Mouse (Mus musculus) intestine, embryonic 14.5 days (tissue): Measurements from ENCODE around the gene Pmpcb. TPM values are rescaled to one million over a fixed set of nuclear protein-coding genes. Genes with fewer than 3 reads are reported as not detected.

ENCODE experiments used
- ATAC-seq: fragments of 200-750 bp; cut with Nextera tagmentation; replicated peaks from 2 replicates; pipeline ENCODE4 v1.8.0; 2017; ENCODE audit warnings: low read depth, moderate number of reproducible peaks, moderate TSS enrichment, moderate library complexity; ENCODE audit not compliant: low FRiP score, low TSS enrichment
- DNase-seq: peaks from one replicate; pipeline ENCODE4 v3.0.0-alpha.2; 2018; ENCODE audit warnings: low spot score
- H3K27ac ChIP-seq: fragments of 300-500 bp; sonication (generic); 2 replicates; pipeline ENCODE4 v1.5.1; 2014; ENCODE audit warnings: low read depth, mild to moderate bottlenecking, control low read depth
- H3K27me3 ChIP-seq: fragments of 300-500 bp; sonication (generic); replicated peaks from 2 replicates; pipeline ENCODE4 v1.6.1; 2014; ENCODE audit warnings: low read length, control low read depth; ENCODE audit not compliant: control insufficient read depth, insufficient read depth
- H3K36me3 ChIP-seq: fragments of 300-500 bp; sonication (generic); 2 replicates; pipeline ENCODE4 v1.6.1; 2014; ENCODE audit warnings: low read length, control low read depth; ENCODE audit not compliant: control insufficient read depth, insufficient read depth
- H3K4me1 ChIP-seq: fragments of 300-500 bp; sonication (generic); replicated peaks from 2 replicates; pipeline ENCODE4 v1.6.1; 2014; ENCODE audit warnings: low read length, control low read depth, mixed read lengths; ENCODE audit not compliant: control insufficient read depth, insufficient read depth
- H3K4me2 ChIP-seq: fragments of 300-500 bp; sonication (generic); 2 replicates; pipeline ENCODE4 v1.6.1; 2014; ENCODE audit warnings: low read length
- H3K4me3 ChIP-seq: fragments of 300-500 bp; sonication (generic); 2 replicates; pipeline ENCODE4 v1.5.1; 2014; ENCODE audit warnings: low read depth, low read length, control low read depth, mixed read lengths
- H3K9ac ChIP-seq: fragments of 300-500 bp; sonication (generic); 2 replicates; pipeline ENCODE4 v1.6.1; 2014; ENCODE audit warnings: mild to moderate bottlenecking, low read length
- H3K9me3 ChIP-seq: fragments of 300-500 bp; sonication (generic); 2 replicates; pipeline ENCODE4 v1.6.1; 2016; ENCODE audit warnings: low read length, control low read depth; ENCODE audit not compliant: control insufficient read depth
- WGBS: fragments of 180-500 bp; shearing (Covaris S2); extraction: QIAGEN DNeasy Blood & Tissue Kit; methylation state at CpG from one replicate; pipeline ENCODE4 v1.1.7; 2014; 5-methylcytosine and 5-hydroxymethylcytosine counted together
- polyA plus RNA-seq: library from polyadenylated mRNA; unstranded; fragments of >200 nt; fragmentation: Nextera tagmentation; extraction: Ambion mirVana; gene quantifications from 2 replicates; pipeline ENCODE4 v1.2.1, GENCODE M21; 2014

The Pmpcb gene
- polyA plus RNA-seq, 1 experiment from 2014 or later, result 78.4 TPM

DNA sequence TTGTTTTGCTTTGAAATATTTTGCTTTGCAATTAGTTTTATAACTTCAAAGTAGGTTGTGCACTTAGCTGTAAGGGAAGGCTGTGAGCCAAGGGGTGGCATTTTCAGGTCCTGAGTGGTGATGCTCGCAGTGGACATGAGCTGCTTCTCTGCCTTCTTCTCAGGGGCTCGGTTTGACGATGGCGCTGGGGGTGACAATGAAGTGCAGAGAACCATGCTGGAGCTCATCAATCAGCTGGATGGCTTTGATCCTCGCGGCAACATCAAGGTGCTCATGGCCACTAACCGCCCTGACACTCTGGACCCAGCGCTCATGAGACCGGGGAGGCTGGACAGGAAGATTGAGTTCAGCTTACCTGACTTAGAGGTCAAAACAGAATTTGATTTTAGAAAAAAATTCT is 66.0 kb downstream of the Pmpcb start:
- no peak for ATAC-seq
- Histone ChIP-seq H3K9ac (no peak overlapping the region), H3K36me3 (peaks cover 62% of the 10 kb centered on the region)

DNA sequence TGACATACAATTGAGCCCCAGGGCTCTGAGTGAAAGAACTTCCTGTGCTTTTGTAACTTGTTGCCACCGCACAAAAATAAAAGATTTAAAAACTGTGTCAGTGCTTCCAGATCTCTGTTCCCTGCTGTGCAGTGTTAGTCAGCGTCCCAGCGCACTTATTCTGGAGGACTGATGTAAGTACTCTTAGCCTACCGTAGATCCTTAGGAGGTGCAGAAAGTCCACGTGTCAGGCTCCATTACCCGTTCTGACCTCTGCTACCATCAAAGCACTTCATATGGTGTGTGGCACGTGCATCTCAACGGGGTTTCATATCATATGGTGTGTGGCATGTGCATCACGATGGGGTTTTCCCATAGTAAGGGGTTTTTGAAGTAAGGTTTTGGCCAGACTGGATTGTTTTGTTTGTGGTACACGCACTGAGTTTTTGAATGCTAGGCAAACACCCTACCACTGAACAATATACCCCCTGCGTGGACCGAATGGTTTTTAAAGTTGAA is 66.8 kb downstream of the Pmpcb start:
- ATAC-seq, result no peak
- Histone ChIP-seq H3K27me3 (no peaks in the 10 kb centered on the region), H3K4me2 (no peak overlapping the region), H3K9ac (no peak overlapping the region), H3K9me3 (no peaks in the 10 kb centered on the region), H3K4me3 (no peak overlapping the region), H3K36me3 (peaks cover 58% of the 10 kb centered on the region), H3K27ac (no peak overlapping the region), H3K4me1 (no peaks in the 10 kb centered on the region)
- DNase-seq, result no peak
- 95% methylated on average over 12 of the region's 12 CpGs for WGBS

More for the DNA sequence above, 66.0 kb downstream of the Pmpcb start:
- no peak overlapping the region for H3K4me3 ChIP-seq
- H3K4me1 ChIP-seq, result no peaks in the 10 kb centered on the region
- H3K27ac ChIP-seq, result no peak overlapping the region
- 95% methylated on average over 9 of the region's 9 CpGs for WGBS
- no peaks in the 10 kb centered on the region for H3K27me3 ChIP-seq
- no peak for DNase-seq
- H3K4me2 ChIP-seq, result no peak overlapping the region
- no peaks in the 10 kb centered on the region for H3K9me3 ChIP-seq

DNA sequence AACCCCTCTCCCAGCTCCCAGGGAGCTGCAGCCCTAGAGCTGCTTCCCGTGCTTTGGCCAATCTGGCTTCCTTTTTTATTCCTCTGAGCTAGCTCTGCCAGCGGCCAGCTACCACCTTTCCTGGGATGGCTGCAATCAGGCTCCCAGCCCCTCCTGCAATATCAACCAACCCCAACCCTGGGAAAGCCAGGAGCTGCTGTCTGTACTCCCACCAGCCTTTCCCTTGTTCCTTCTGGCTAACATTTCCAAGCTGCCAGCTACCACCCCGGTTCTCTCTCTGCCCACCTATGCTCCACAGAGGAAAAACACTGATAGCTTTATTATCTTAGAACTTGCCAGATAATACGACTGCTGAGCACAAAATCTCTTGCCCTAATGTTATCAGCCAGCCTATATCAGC is 67.9 kb downstream of the Pmpcb start:
- peaks cover 47% of the 10 kb centered on the region for H3K36me3 ChIP-seq
- H3K27me3 ChIP-seq, result no peaks in the 10 kb centered on the region
- H3K4me2 ChIP-seq, result no peak overlapping the region
- no peaks in the 10 kb centered on the region for H3K4me1 ChIP-seq
- no peak overlapping the region for H3K4me3 ChIP-seq
- 79% methylated on average over 4 of the region's 4 CpGs for WGBS
- no peak overlapping the region for H3K9ac ChIP-seq
- no peak overlapping the region for H3K27ac ChIP-seq
- no peak for DNase-seq
- no peak for ATAC-seq
- H3K9me3 ChIP-seq, result no peaks in the 10 kb centered on the region

Other genes with a start within 250 kb of the Pmpcb start
- gene Lrrc17, start 193.6 kb upstream of the Pmpcb start, polyA plus RNA-seq, result 40.2 and 42.5 TPM in 2 replicates
- 0.23 and 0.35 TPM in 2 replicates for gene Fbxl13, start 91.5 kb upstream of the Pmpcb start, polyA plus RNA-seq
- 52.3 and 56.8 TPM in 2 replicates for gene Armc10, start 91.3 kb upstream of the Pmpcb start, polyA plus RNA-seq
- 4.2 and 5.1 TPM in 2 replicates for gene Napepld, start 35.7 kb upstream of the Pmpcb start, polyA plus RNA-seq
- gene Dnajc2, start 48.1 kb downstream of the Pmpcb start, polyA plus RNA-seq, result 80.0 and 85.5 TPM in 2 replicates
- 165 and 173 TPM in 2 replicates for gene Psmc2, start 48.1 kb downstream of the Pmpcb start, polyA plus RNA-seq
- not detected in 2 replicates for gene Slc26a5, start 128.5 kb downstream of the Pmpcb start, polyA plus RNA-seq